Mouse (Mus musculus): ENCODE measurements around the gene Amy2a2. TPM values are rescaled to one million over a fixed set of nuclear protein-coding genes. Genes with fewer than 3 reads are reported as not detected.
"Not testable (repeated sequence)": the region's sequence is repeated elsewhere in the genome, so short reads cannot be mapped to it uniquely, and the experiment has no call there.

The Amy2a2 gene
- total RNA-seq (2022): under 1 TPM in 1 of 4 experiments, not detected in 3; 0.10 TPM

DNA sequence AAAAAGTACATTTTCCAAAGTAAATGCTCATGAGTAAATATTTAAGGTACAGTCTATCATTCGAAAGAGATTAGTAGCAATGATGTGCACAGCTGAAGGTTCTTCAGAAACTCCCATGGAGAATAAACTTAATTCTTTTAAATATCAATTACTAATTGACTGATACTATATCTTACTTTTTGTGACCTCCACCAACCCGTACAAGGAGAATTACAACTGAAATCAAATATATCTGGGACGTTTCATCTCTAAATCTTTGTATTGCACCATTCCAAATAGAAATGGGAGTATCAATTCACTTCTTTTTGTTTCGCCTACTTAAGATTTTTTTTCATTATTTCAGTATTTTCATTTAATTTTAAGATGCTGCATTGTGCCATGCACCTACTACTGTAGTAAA is at the start of gene Amy2a2:
Gene Amy2a2, minus strand, starts transcription at position 101 of the 400 bp plus-strand sequence.
- not testable (repeated sequence) for DNase-seq (ENCODE audit: low spot score in 2 of 2)

GRCm38 (mm10) chr3:113345484-113345883 is 11.0 kb downstream of the Amy2a2 start:
- not testable (repeated sequence) for DNase-seq (ENCODE audit: low spot score in 2 of 2)

GRCm38 (mm10) chr3:113323952-113324351 is 32.5 kb downstream of the Amy2a2 start, which contains the start of gene Amy2a3:
Gene Amy2a3 (minus strand): TSS chr3:113324052.
- not testable (repeated sequence) for DNase-seq (ENCODE audit: low spot score in 2 of 2)

GRCm38 (mm10) chr3:113312937-113313336 is 43.5 kb downstream of the Amy2a2 start:
- not testable (repeated sequence) for DNase-seq (ENCODE audit: low spot score in 2 of 2)

Other genes starting within 250 kb of the Amy2a2 start
- under 1 TPM in 2 of 4 experiments, not detected in 2; 0.16 to 0.27 TPM for gene Amy2a5, start 97.8 kb downstream of the Amy2a2 start, total RNA-seq (2022)
- gene Amy2a4, start 65.2 kb downstream of the Amy2a2 start, total RNA-seq (2022): under 1 TPM in 1 of 4 experiments, not detected in 3; 0.10 TPM
- under 1 TPM in 1 of 4 experiments, not detected in 3; 0.10 TPM for gene Amy2a3, start 32.6 kb downstream of the Amy2a2 start, total RNA-seq (2022)
- not detected for gene Amy2a1, start 175.8 kb upstream of the Amy2a2 start, total RNA-seq (2022)